Mouse (Mus musculus) left cerebral cortex, postnatal 10 days (tissue): ENCODE measurements around the gene Krt71. TPM values are rescaled to one million over a fixed set of nuclear protein-coding genes. Genes with fewer than 3 reads are reported as not detected.
"Not testable (repeated sequence)": the region's sequence is repeated elsewhere in the genome, so short reads cannot be mapped to it uniquely, and the experiment has no call there.

Experiments used
- DNase-seq, 2 experiments: peaks; one replicate each; pipeline ENCODE4 v3.0.0; 2021 to 2022; ENCODE audit warnings: low spot score in 2 of 2, mixed read lengths in 1 of 2; ENCODE audit errors: extremely low spot score in 1 of 2
- intact Hi-C: fragments of 180-260 bp; cut with DNase I; formaldehyde crosslinking; loops from one replicate; pipeline ENCODE4 v1.15.1; 2025
- microRNA-seq: library from miRNA; unstranded; fragments of <30 nt; microRNA quantifications from one replicate; pipeline ENCODE4 v1.2.0, GENCODE M21; 2022
- total RNA-seq, 2 experiments: library from RNA; stranded (reverse); gene quantifications; 2 replicates each; pipeline ENCODE4 v1.2.3; 2021

The Krt71 gene
- total RNA-seq, 2 experiments from 2014 or later: not detected

DNA sequence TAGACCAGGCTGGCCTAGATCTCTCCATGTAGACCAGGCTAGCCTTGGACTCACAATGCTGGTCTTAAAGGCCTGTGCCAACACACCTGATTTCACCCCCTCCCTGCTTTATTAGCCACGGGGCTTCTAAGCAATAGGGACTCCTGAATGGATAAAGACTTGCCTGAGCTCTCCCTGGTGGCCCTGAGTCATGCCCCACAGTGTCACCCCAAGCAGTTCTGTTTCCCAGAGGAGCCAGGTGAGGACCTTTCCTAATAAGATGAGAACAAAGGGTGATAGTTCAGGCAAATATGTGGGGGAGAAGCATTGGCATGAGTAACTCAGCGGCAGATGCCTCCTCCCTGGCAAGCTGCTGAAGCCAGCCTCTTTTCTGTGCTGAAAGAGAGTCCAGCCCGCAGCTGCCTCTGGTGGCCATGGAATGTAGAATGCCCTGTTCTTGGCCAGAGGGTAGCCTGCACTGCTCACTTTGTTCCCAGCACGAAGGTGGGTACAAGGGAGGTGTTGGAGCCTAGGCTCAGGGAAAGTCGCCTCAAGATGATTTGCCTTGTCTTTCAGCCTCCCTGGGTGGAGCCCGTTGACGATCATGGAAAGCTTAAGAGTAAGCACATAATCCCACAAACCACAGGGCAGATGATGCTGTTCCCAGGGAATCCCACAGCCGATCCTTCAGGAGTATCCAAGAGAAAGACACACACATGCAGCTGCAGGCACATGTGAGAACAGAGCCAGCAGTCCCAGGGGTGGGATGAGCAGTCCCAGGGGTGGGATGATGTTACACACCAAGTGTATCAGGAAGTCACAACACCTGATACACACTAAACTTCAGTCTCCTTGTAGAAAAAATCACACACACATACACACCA is 45.4 kb downstream of the Krt71 start:
- DNase-seq: no peak
- intact Hi-C loops: no loop called here

DNA sequence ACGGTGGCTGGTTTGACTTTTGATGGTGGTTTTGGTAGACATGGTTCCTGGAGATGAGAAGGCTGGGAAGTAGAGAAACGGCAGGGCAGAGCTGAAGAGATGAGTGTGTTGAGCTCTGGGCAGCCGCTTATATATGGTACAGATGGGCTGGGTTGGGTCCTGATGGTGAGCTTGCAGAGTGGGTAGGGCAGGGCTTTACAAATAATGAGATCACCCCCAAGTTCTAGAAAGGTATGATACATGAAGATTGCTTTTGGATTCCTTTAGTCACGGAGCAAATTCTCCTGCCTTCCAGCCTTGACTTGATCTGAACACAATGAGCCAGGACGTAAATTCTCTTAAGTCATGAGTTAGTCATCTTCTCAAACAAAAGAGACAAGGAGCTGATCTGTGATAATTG is 48.7 kb downstream of the Krt71 start, which contains the start of gene Krt6a:
Krt6a (minus strand) TSS at position 101 of the 400 bp plus-strand sequence.
- no peak for DNase-seq
- intact Hi-C loops: no loop called here

DNA sequence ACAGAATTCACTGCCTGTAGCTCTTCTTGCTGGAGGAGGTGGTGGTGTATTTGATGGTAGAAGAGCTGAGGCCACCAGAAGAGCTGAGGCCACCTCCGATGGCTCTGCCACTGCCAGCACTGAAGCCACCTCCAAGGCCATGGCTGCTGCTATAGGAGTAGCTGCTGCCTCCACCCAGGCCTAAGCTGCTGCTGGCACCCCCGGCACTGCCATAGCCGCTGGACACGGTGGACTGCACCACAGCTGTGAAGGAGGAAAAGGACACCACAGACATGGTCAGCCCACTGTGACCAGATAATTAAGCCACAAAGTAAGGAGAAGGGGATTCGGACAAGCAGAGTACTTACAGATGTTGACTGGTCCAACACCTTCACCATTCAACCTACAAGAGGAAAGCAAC is 52.4 kb downstream of the Krt71 start:
- DNase-seq, intact Hi-C loops: not testable (repeated sequence)

DNA sequence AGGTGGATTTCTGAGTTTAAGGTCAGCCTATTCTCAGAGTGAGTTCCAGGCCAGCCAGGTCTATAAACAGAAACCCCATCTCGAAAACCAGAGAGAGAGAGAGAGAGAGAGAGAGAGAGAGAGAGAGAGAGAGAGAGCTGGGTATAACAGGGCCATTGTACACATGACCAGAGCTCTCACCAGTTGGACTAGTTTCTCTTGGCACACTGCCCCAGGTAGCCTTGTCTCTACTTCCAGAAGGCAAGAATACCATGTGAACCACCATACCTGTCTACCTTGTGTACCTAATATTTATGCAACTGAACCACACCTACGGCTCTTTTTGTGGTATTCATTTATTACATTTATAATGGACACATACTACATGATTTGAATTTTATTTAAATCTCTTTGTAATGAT is 54.7 kb downstream of the Krt71 start:
- no peak for DNase-seq
- intact Hi-C loops: no loop called here

Small RNA genes lying within 50 kb of the gene (microRNA-seq; reads per million reads assigned to microRNA genes)
- gene Gm44323: not detected
- not detected for gene Gm44342

Other genes starting within 250 kb of the Krt71 start
- not detected for gene Gm49425, start 225.8 kb downstream of the Krt71 start, total RNA-seq
- gene Krt84, start 210.3 kb downstream of the Krt71 start, total RNA-seq: not detected
- gene Krt82, start 192.4 kb downstream of the Krt71 start, total RNA-seq: not detected
- gene Krt90, start 180.2 kb downstream of the Krt71 start, total RNA-seq: not detected
- gene Krt75, start 169.2 kb downstream of the Krt71 start, total RNA-seq: not detected
- not detected for gene Gm5414, start 114.9 kb downstream of the Krt71 start, total RNA-seq
- not detected for gene Gm5478, start 95.7 kb downstream of the Krt71 start, total RNA-seq
- not detected for gene Krt6b, start 62.8 kb downstream of the Krt71 start, total RNA-seq
- gene Krt6a, start 48.8 kb downstream of the Krt71 start, total RNA-seq: not detected
- gene Krt5, start 30.2 kb downstream of the Krt71 start, total RNA-seq: not detected
- not detected for gene Krt72, start 43.4 kb upstream of the Krt71 start, total RNA-seq
- 1 to 10 TPM; 1.0 to 1.6 TPM for gene Krt73, start 59.2 kb upstream of the Krt71 start, total RNA-seq
- under 1 TPM; 0.16 to 0.34 TPM for gene Krt2, start 75.1 kb upstream of the Krt71 start, total RNA-seq
- 1 to 10 TPM; 4.4 to 4.5 TPM for gene Krt1, start 107.7 kb upstream of the Krt71 start, total RNA-seq
- 10 to 100 TPM; 13.1 to 17.9 TPM for gene Krt77, start 126.6 kb upstream of the Krt71 start, total RNA-seq
- gene Krt76, start 149.8 kb upstream of the Krt71 start, total RNA-seq: not detected
- not detected for gene Krt4, start 181.6 kb upstream of the Krt71 start, total RNA-seq
- gene Krt79, start 197.2 kb upstream of the Krt71 start, total RNA-seq: not detected
- gene Krt78, start 211.2 kb upstream of the Krt71 start, total RNA-seq: under 1 TPM in 1 of 2 experiments, not detected in 1; 0.09 TPM